Mouse (Mus musculus) stomach, postnatal 0 days (tissue): ENCODE measurements around the gene Aif1.

Experiments used
- CTCF ChIP-seq: IDR thresholded peaks from 2 replicates; pipeline ENCODE4 v1.5.1; 2016; ENCODE audit warnings: antibody characterized with exemption, low read depth, mild to moderate bottlenecking, moderate library complexity
- EP300 ChIP-seq: optimal IDR thresholded peaks from 2 replicates; pipeline ENCODE3; 2016; ENCODE audit warnings: antibody characterized with exemption

DNA sequence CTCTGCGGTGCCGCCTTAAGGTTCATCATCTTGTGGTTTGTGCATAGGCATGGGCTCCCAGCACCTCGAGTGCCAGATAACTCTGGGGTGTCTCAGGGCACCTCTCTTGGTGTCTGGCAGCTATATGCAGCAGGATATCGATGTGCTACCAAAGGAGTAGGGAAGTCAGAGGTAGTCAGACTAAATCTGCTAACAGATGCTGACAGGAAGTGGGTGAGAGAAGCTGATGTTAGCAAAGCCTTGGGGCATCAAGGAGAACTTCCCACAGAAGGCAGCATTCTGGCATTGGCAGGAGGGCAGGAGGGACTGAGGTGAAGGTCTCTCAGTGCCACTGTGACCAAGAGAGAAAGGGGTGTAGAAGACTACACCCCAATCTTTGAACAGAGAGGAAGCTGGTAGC lies 14.2 kb upstream of the Aif1 start:
- TF ChIP-seq CTCF: no peak
- TF ChIP-seq EP300: no peak
